Mouse (Mus musculus) MEL (cell line): Measurements from ENCODE around the gene Pdik1l. TPM values are rescaled to one million over a fixed set of nuclear protein-coding genes. Genes with fewer than 3 reads are reported as not detected.
A peak's percentile ranks its signal among the peaks of the same experiment; 100 is the strongest.

Experiments
- DNase-seq: peaks from one replicate; pipeline ENCODE4 v3.0.0; 2011; ENCODE audit warnings: low read depth, low spot score
- H3K27ac ChIP-seq: 2 replicates; pipeline ENCODE4 v1.5.1; 2012; ENCODE audit warnings: low read depth, mild to moderate bottlenecking, control low read depth, low read length, moderate library complexity; ENCODE audit not compliant: control insufficient read depth
- H3K27me3 ChIP-seq, 2 experiments: fragments of 150-350 bp in 1 of 2; sonication (generic) in 1 of 2; 2 replicates each; pipeline ENCODE4 v1.6.1; 2012; ENCODE audit warnings: low read length in 2 of 2, mild to moderate bottlenecking in 2 of 2, improper control_type of control experiment in 1 of 2, moderate library complexity in 1 of 2; ENCODE audit not compliant: insufficient read depth in 2 of 2, control insufficient read depth in 1 of 2
- H3K36me3 ChIP-seq, 2 experiments: 2 replicates each; pipeline ENCODE4 v1.6.1; 2012 to 2014; ENCODE audit warnings: low read length in 2 of 2, improper control_type of control experiment in 1 of 2, inconsistent platforms in 1 of 2, mild to moderate bottlenecking in 1 of 2; ENCODE audit not compliant: insufficient read depth in 2 of 2, control insufficient read depth in 1 of 2
- H3K4me1 ChIP-seq, 2 experiments: fragments of 150-350 bp in 1 of 2; sonication (generic) in 1 of 2; 2 replicates each; pipeline ENCODE4 v1.6.1; 2012; ENCODE audit warnings: low read length in 2 of 2, improper control_type of control experiment in 1 of 2, mild to moderate bottlenecking in 1 of 2; ENCODE audit not compliant: insufficient read depth in 2 of 2, control insufficient read depth in 1 of 2
- H3K4me3 ChIP-seq, 2 experiments: fragments of 150-350 bp in 1 of 2; sonication (generic) in 1 of 2; 2 replicates each; pipeline ENCODE4 v1.5.1; 2012; ENCODE audit warnings: low read depth in 2 of 2, low read length in 2 of 2, mild to moderate bottlenecking in 2 of 2, moderate library complexity in 2 of 2, control low read depth in 1 of 2, improper control_type of control experiment in 1 of 2; ENCODE audit not compliant: control insufficient read depth in 1 of 2, insufficient read depth in 1 of 2
- H3K79me2 ChIP-seq: 2 replicates; pipeline ENCODE4 v1.6.1; 2012; ENCODE audit warnings: mild to moderate bottlenecking, low read length, moderate library complexity; ENCODE audit not compliant: control insufficient read depth, poor library complexity, insufficient read depth
- H3K9ac ChIP-seq: 2 replicates; pipeline ENCODE4 v1.6.1; 2012; ENCODE audit warnings: low read depth, mild to moderate bottlenecking, control low read depth, low read length, moderate library complexity; ENCODE audit not compliant: control insufficient read depth, poor library complexity, severe bottlenecking
- H3K9me3 ChIP-seq: fragments of 150-350 bp; sonication (generic); replicated peaks from 2 replicates; pipeline ENCODE4 v1.6.1; 2012; ENCODE audit warnings: mild to moderate bottlenecking, low read length, improper control_type of control experiment, moderate library complexity; ENCODE audit not compliant: insufficient read depth
- BHLHE40 ChIP-seq: IDR thresholded peaks from 2 replicates; pipeline ENCODE4 v1.6.1; 2012; ENCODE audit warnings: low read depth, mild to moderate bottlenecking, inconsistent platforms, low read length, improper control_type of control experiment, borderline replicate concordance
- CHD1 ChIP-seq: IDR thresholded peaks from 2 replicates; pipeline ENCODE4 v1.6.1; 2012; ENCODE audit warnings: low read depth, mild to moderate bottlenecking, inconsistent platforms, low read length, improper control_type of control experiment
- CHD2 ChIP-seq: IDR thresholded peaks from 2 replicates; pipeline ENCODE4 v1.6.1; 2011; ENCODE audit warnings: low read length, improper control_type of control experiment
- CTCF ChIP-seq, 3 experiments: IDR thresholded peaks in 2 of 3; conservative IDR thresholded peaks in 1 of 3; 2 replicates each; pipeline ENCODE4 v1.5.1; 2011 to 2012; ENCODE audit warnings: low read length in 3 of 3, low read depth in 2 of 3, mild to moderate bottlenecking in 2 of 3, improper control_type of control experiment in 1 of 3, inconsistent platforms in 1 of 3, mixed read lengths in 1 of 3, moderate library complexity in 1 of 3; ENCODE audit not compliant: control insufficient read depth in 1 of 3, insufficient read depth in 1 of 3, poor library complexity in 1 of 3, severe bottlenecking in 1 of 3
- E2F4 ChIP-seq: IDR thresholded peaks from 2 replicates; pipeline ENCODE4 v1.6.1; 2011; ENCODE audit warnings: low read depth, low read length, improper control_type of control experiment, borderline replicate concordance
- ELF1 ChIP-seq: IDR thresholded peaks from 2 replicates; pipeline ENCODE4 v1.6.1; 2014; ENCODE audit warnings: low read depth, mild to moderate bottlenecking, inconsistent platforms, low read length, improper control_type of control experiment, moderate library complexity
- EP300 ChIP-seq, 2 experiments: IDR thresholded peaks; 2 replicates each; pipeline ENCODE4 v1.6.1; 2011; ENCODE audit warnings: improper control_type of control experiment in 2 of 2, low read length in 2 of 2, low read depth in 1 of 2, mild to moderate bottlenecking in 1 of 2
- ETS1 ChIP-seq: IDR thresholded peaks from 2 replicates; pipeline ENCODE4 v1.6.1; 2012; ENCODE audit warnings: low read depth, mild to moderate bottlenecking, inconsistent platforms, low read length, improper control_type of control experiment, moderate library complexity
- GABPA ChIP-seq: IDR thresholded peaks from 2 replicates; pipeline ENCODE4 v1.6.1; 2012; ENCODE audit warnings: low read depth, mild to moderate bottlenecking, inconsistent platforms, low read length, improper control_type of control experiment, moderate library complexity
- GATA1 ChIP-seq: IDR thresholded peaks from 2 replicates; pipeline ENCODE4 v1.6.1; 2011; ENCODE audit warnings: low read depth, low read length, improper control_type of control experiment
- HCFC1 ChIP-seq: IDR thresholded peaks from 2 replicates; pipeline ENCODE4 v1.6.1; 2012; ENCODE audit warnings: low read depth, mild to moderate bottlenecking, inconsistent platforms, low read length, improper control_type of control experiment, moderate library complexity
- KAT2A ChIP-seq: conservative IDR thresholded peaks from 2 replicates; pipeline ENCODE4 v1.6.1; 2012; ENCODE audit warnings: low read depth, low read length, improper control_type of control experiment, inconsistent platforms
- MAX ChIP-seq: IDR thresholded peaks from 2 replicates; pipeline ENCODE4 v1.6.1; 2011; ENCODE audit warnings: low read length, improper control_type of control experiment
- MAZ ChIP-seq: IDR thresholded peaks from 2 replicates; pipeline ENCODE4 v1.6.1; 2012; ENCODE audit warnings: low read depth, mild to moderate bottlenecking, inconsistent platforms, low read length, improper control_type of control experiment
- MEF2A ChIP-seq: IDR thresholded peaks from 2 replicates; pipeline ENCODE4 v1.6.1; 2014; ENCODE audit warnings: low read depth, mild to moderate bottlenecking, inconsistent platforms, low read length, improper control_type of control experiment; ENCODE audit not compliant: poor library complexity, insufficient replicate concordance, severe bottlenecking; ENCODE audit errors: extremely low read depth
- MXI1 ChIP-seq: IDR thresholded peaks from 2 replicates; pipeline ENCODE4 v1.6.1; 2011; ENCODE audit warnings: mild to moderate bottlenecking, low read depth, low read length, improper control_type of control experiment
- MYB ChIP-seq: IDR thresholded peaks from 2 replicates; pipeline ENCODE4 v1.6.1; 2011; ENCODE audit warnings: mild to moderate bottlenecking, low read depth, low read length, improper control_type of control experiment
- MYC ChIP-seq: IDR thresholded peaks from 2 replicates; pipeline ENCODE4 v1.6.1; 2011; ENCODE audit warnings: low read depth, mild to moderate bottlenecking, low read length, improper control_type of control experiment, moderate library complexity
- NELFE ChIP-seq: IDR thresholded peaks from 2 replicates; pipeline ENCODE4 v1.6.1; 2011; ENCODE audit warnings: low read depth, low read length, improper control_type of control experiment
- NRF1 ChIP-seq: IDR thresholded peaks from 2 replicates; pipeline ENCODE4 v1.6.1; 2014; ENCODE audit warnings: low read depth, mild to moderate bottlenecking, inconsistent platforms, low read length, improper control_type of control experiment, moderate library complexity; ENCODE audit not compliant: poor library complexity, insufficient read depth, severe bottlenecking
- POLR2A ChIP-seq, 2 experiments: IDR thresholded peaks; 2 replicates each; pipeline ENCODE4 v1.6.1; 2011 to 2012; ENCODE audit warnings: low read length in 2 of 2, mild to moderate bottlenecking in 2 of 2, control low read depth in 1 of 2, improper control_type of control experiment in 1 of 2, low read depth in 1 of 2, moderate library complexity in 1 of 2; ENCODE audit not compliant: control insufficient read depth in 1 of 2, insufficient read depth in 1 of 2, poor library complexity in 1 of 2
- POLR2AphosphoS2 ChIP-seq: IDR thresholded peaks from 2 replicates; pipeline ENCODE4 v1.6.1; 2011; ENCODE audit warnings: low read length, improper control_type of control experiment
- POLR2AphosphoS5 ChIP-seq: IDR thresholded peaks from 2 replicates; pipeline ENCODE4 v1.6.1; 2012; ENCODE audit warnings: low read depth, borderline replicate concordance, mild to moderate bottlenecking, inconsistent platforms, low read length, moderate library complexity, mixed read lengths
- SIN3A ChIP-seq: IDR thresholded peaks from 2 replicates; pipeline ENCODE4 v1.6.1; 2012; ENCODE audit warnings: low read length, improper control_type of control experiment, inconsistent platforms
- SMC3 ChIP-seq: IDR thresholded peaks from 2 replicates; pipeline ENCODE4 v1.6.1; 2011; ENCODE audit warnings: low read depth, low read length, improper control_type of control experiment
- TBP ChIP-seq: IDR thresholded peaks from 2 replicates; pipeline ENCODE4 v1.8.0; 2011; ENCODE audit warnings: low read depth, low read length, improper control_type of control experiment
- TCF12 ChIP-seq: IDR thresholded peaks from 2 replicates; pipeline ENCODE4 v1.6.1; 2014; ENCODE audit warnings: low read depth, mild to moderate bottlenecking, inconsistent platforms, low read length, improper control_type of control experiment, moderate library complexity
- USF1 ChIP-seq: IDR thresholded peaks from 2 replicates; pipeline ENCODE4 v1.6.1; 2014; ENCODE audit warnings: low read depth, mild to moderate bottlenecking, inconsistent platforms, low read length, improper control_type of control experiment, moderate library complexity
- ZMIZ1 ChIP-seq: IDR thresholded peaks from 2 replicates; pipeline ENCODE4 v1.6.1; 2012; ENCODE audit warnings: low read depth, mild to moderate bottlenecking, inconsistent platforms, low read length, improper control_type of control experiment, moderate library complexity
- polyA plus RNA-seq, 2 experiments: library from polyadenylated mRNA; stranded (reverse) in 1 of 2; unstranded in 1 of 2; fragments of >175 nt in 1 of 2; fragments of >200 nt in 1 of 2; gene quantifications; 2 replicates each; pipeline versions ENCODE4 v1.2.1 to v1.2.4; 2012; ENCODE audit warnings: low replicate concordance in 2 of 2, low read depth in 1 of 2; ENCODE audit not compliant: insufficient read length in 2 of 2, insufficient read depth in 1 of 2, missing spikeins in 1 of 2
- total RNA-seq: library from RNA; depleted of rRNA; stranded (reverse); fragments of 300-350 nt; gene quantifications from 2 replicates; pipeline ENCODE4 v1.2.3, GENCODE M21; 2012

The Pdik1l gene
- total and polyA plus RNA-seq, 3 experiments: 11.7 to 32.1 (median 13.0) TPM

GRCm38 (mm10) chr4:134288397-134289256 lies 932 bp upstream of the Pdik1l start:
- Histone ChIP-seq H3K36me3 (peaks cover 0 to 24% of the 10 kb centered on the region in 2 experiments), H3K79me2 (peaks cover 13% of the 10 kb centered on the region), H3K9me3 (no peaks in the 10 kb centered on the region), H3K27ac (no peak overlapping the region), H3K27me3 (no peaks in the 10 kb centered on the region), H3K4me1 (peaks cover 2 to 21% of the 10 kb centered on the region in 2 experiments; a peak in 3 of 4 replicates), H3K9ac (peak overlapping the region; percentile 95), H3K4me3 (peak overlapping the region; percentile 77 to 89)
- no peak for TF ChIP-seq MAX
- peak; percentile 62 for DNase-seq

GRCm38 (mm10) chr4:134287168-134287564 lies 529 bp downstream of the Pdik1l start:
- H3K79me2 ChIP-seq: peaks cover 13% of the 10 kb centered on the region
- peak overlapping the region; percentile 99 for H3K9ac ChIP-seq
- H3K9me3 ChIP-seq: no peaks in the 10 kb centered on the region
- H3K4me3 ChIP-seq: peak overlapping the region; percentile 96 to 97
- H3K36me3 ChIP-seq: peaks cover 6 to 24% of the 10 kb centered on the region in 2 experiments
- DNase-seq: peak; percentile 92
- H3K27me3 ChIP-seq: no peaks in the 10 kb centered on the region
- H3K27ac ChIP-seq: peak overlapping the region; percentile 87
- peaks cover 2 to 21% of the 10 kb centered on the region in 2 experiments; a peak in 3 of 4 replicates for H3K4me1 ChIP-seq
- no peak for TF ChIP-seq MEF2A
- peak; percentile 55; the same call in 1 of the 2 replicates for TF ChIP-seq TCF12
- TF ChIP-seq CHD1: peak; percentile 76
- peak; percentile 83 for TF ChIP-seq NRF1
- peak; percentile 40; the same call in 1 of the 2 replicates for TF ChIP-seq TBP
- peak; percentile 57 for TF ChIP-seq ELF1
- TF ChIP-seq MYB: peak; percentile 26; the same call in 1 of the 2 replicates
- TF ChIP-seq GABPA: no peak
- peak; percentile 78 for TF ChIP-seq USF1
- 0 out of 2 replicates have a peak, but pooled peaks have one; percentile 38 for TF ChIP-seq E2F4
- TF ChIP-seq BHLHE40: peak; percentile 36; the same call in 1 of the 2 replicates
- TF ChIP-seq POLR2AphosphoS2: peak; percentile 89
- TF ChIP-seq MAZ: peak; percentile 57; the same call in 1 of the 2 replicates
- peak; percentile 58 for TF ChIP-seq SIN3A
- TF ChIP-seq MAX: peak; percentile 63; the same call in 1 of the 2 replicates
- TF ChIP-seq MYC: peak; percentile 27; the same call in 1 of the 2 replicates
- no peak for TF ChIP-seq GATA1
- peak; percentile 77 for TF ChIP-seq HCFC1
- TF ChIP-seq NELFE: peak; percentile 93
- TF ChIP-seq CTCF (IDR thresholded peaks at IDR 0.05 in 2 of 3, conservative IDR thresholded peaks at IDR 0.05 in 1 of 3; ENCODE audit: control insufficient read depth in 1 of 3, insufficient read depth in 1 of 3, low read depth in 2 of 3, low read length in 3 of 3, poor library complexity in 1 of 3, severe bottlenecking in 1 of 3): peak in 2 of 3 experiments; percentile 20 to 33; a peak in 4 of 6 replicates
- TF ChIP-seq POLR2AphosphoS5: no peak
- TF ChIP-seq ETS1: peak; percentile 10; the same call in 1 of the 2 replicates
- TF ChIP-seq SMC3: no peak
- peak; percentile 68 for TF ChIP-seq MXI1
- TF ChIP-seq KAT2A: peak; percentile 67; the same call in 1 of the 2 replicates
- TF ChIP-seq POLR2A (IDR thresholded peaks at IDR 0.05; ENCODE audit: control insufficient read depth in 1 of 2, insufficient read depth in 1 of 2, low read depth in 1 of 2, low read length in 2 of 2, poor library complexity in 1 of 2): peak; percentile 91 to 97
- 0 out of 4 replicates have a peak, but pooled peaks of 1 of the 2 experiments have one; percentile 16 for TF ChIP-seq EP300 (IDR thresholded peaks at IDR 0.05; ENCODE audit: low read depth in 1 of 2, low read length in 2 of 2)
- peak; percentile 70 for TF ChIP-seq ZMIZ1
- no peak for TF ChIP-seq CHD2
